Mouse (Mus musculus): ENCODE results near the gene Spry2.

DNA sequence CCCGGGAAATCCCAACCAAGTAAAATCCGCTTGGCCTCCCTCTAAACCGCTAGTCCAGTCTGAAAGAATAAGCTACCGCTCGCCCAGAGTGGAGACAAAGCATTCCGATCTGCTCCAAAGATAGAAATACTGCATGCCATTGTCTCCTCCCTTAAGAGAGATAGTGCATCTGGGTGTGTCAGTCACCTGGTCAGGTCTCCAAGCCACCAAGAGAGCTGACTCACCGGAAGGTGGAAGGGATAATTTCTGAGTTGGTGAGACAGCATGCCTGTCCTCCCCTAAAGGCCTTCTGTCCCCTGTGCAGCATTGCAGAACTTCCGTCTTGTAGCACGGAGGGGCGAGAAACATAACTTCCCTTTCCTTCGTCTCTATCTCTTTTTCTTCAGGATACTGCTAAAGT is 34.4 kb downstream of the Spry2 start:
- TF ChIP-seq GATA1 (IDR thresholded peaks at IDR 0.05; ENCODE audit: low read length) (no peak), TAL1 (IDR thresholded peaks at IDR 0.05; ENCODE audit: low read length) (no peak)

Measured in erythroblast, embryonic 14.5 days (primary cell).